Mouse (Mus musculus) megakaryocyte, embryonic 14.5 days (primary cell): ENCODE data around the gene Mbl1.

Experiments
- FLI1 ChIP-seq: IDR thresholded peaks from 2 replicates; pipeline ENCODE4 v1.6.1; 2012; ENCODE audit warnings: low read length, inconsistent platforms, mixed read lengths
- GATA1 ChIP-seq: IDR thresholded peaks from 3 replicates; pipeline ENCODE4 v1.6.1; 2012; ENCODE audit warnings: mixed read lengths, low read length, inconsistent platforms, borderline replicate concordance

- TF ChIP-seq GATA1 (no peak), FLI1 (no peak)
Observed at GRCm38 (mm10) chr14:41140686-41141085, 10.6 kb upstream of the Mbl1 start.
